Mouse (Mus musculus): ENCODE measurements around the gene Lrrc74a. TPM values are rescaled to one million over a fixed set of nuclear protein-coding genes. Genes with fewer than 3 reads are reported as not detected.

The Lrrc74a gene
- total RNA-seq, 2 experiments from 2014 or later = not detected

- DNase-seq = no peak
- intact Hi-C loops (cut with DNase I; ENCODE audit: low total_unique reads) = no loop called here
Observed at GRCm38 (mm10) chr12:86800336-86800735, 66.2 kb downstream of the Lrrc74a start.

DNA sequence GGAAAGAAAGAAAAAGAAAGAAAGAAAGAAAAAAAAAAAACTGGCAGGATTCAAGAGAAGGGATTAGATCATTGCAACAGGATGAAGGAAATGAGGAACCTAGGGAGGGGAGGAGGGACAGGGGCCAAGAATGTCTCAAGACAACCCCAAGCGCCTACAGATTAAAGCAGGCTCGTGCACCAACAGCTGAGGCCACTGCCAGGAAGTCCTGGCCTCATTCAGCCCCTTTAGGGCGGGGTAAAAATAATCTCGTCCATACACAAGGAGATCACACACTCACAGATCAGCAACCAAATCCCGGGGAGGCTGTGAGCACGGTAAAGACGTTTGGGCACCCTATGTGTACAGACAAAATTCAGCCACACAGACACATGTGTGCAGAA is 66.6 kb downstream of the Lrrc74a start:
- peak; percentile 80 for DNase-seq
- intact Hi-C loops (cut with DNase I; ENCODE audit: low total_unique reads) = no loop called here

- intact Hi-C loops (cut with DNase I; ENCODE audit: low total_unique reads) = no loop called here
- peak; percentile 99 for DNase-seq
Observed at GRCm38 (mm10) chr12:86801148-86802004, 67.2 kb downstream of the Lrrc74a start.

DNA sequence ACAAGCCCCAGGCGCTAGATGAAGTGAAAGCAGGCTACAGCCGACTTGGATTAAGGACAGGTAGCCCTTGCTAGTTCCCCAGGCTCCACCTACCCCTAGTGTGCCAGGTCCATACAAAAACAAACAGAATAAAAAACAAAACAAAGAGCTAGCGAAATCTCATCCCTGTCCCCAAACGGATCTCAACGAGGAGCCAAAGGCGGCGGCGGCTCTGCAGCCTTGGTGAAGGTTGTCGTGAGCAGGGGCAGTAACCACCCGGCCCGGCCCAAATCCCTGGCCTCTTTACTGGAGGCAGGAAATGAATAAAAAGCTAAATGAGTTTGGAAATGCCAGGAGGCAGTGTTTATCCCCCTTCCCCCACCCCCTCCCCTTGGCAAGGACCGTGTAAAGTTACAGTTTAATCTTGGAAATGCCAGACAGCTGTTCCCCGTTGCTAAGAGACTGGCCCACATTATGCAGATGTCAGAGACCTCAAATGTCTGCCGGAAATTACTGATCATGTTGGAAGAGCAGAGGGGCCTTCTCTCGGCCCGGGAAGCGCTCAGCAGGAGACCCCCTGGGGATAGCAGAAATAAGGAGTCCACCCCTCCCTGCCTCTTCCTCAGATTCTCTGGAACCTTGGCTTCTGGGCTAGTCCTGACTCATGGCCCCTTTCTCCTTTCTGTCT is 68.0 kb downstream of the Lrrc74a start:
- intact Hi-C loops (cut with DNase I; ENCODE audit: low total_unique reads) = no loop called here
- peak; percentile 75 for DNase-seq

DNA sequence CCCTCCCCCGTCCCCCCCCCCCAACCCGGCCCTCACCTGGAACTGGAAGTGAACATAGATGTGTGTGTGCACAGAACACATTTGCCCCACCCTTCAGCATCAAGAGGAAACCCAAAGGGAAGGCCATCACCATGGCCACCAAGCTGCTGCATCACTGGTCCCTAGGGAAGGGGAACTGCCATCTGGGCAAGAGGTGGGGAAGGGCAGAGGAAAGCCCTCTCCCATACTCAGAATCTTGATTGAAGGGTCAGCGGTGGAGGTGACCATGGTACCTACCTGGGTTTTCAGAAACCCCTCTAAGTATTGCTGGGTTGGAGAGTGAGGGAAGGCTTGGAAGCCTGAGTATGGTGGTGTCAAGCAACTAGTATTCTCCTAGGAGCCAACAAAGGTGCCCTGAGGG is 68.7 kb downstream of the Lrrc74a start:
- DNase-seq = no peak
- intact Hi-C loops (cut with DNase I; ENCODE audit: low total_unique reads) = no loop called here

DNA sequence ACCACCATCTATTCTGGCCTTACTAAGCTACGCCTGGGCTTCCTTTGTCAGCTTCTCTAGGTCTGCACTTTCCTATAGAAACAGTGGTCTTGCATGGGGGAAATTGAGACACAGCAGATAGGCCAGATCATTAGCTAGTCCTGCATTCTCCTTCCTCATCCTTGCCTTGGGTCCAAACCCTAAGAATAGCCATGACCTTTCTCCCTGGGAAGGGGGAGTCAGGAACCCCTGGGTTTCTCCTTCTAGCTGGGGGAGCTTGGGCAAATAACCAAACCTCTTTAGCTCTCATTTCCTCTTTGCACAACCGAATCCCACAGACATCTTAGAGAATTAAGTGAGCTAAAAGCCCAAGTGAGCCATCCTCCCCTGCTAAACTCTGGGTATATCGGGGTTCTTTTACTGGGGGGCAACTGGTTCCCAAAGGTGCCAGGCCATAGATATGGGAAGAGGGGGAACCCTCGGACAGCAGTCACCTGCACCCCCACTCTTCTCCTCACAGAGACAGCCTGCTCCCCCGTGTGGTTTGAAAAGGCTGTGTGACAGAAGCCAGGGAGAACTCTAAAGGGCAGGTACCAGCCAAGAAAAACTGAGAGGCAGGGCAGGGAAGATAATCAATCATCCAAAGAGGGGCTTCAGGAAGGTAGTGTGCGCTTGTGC is 69.6 kb downstream of the Lrrc74a start:
- DNase-seq = peak; percentile 30
- intact Hi-C loops (cut with DNase I; ENCODE audit: low total_unique reads) = no loop called here

- intact Hi-C loops (cut with DNase I; ENCODE audit: low total_unique reads) = no loop called here
- DNase-seq = peak; percentile 72
Observed at GRCm38 (mm10) chr12:86804308-86804700, 70.1 kb downstream of the Lrrc74a start.

DNA sequence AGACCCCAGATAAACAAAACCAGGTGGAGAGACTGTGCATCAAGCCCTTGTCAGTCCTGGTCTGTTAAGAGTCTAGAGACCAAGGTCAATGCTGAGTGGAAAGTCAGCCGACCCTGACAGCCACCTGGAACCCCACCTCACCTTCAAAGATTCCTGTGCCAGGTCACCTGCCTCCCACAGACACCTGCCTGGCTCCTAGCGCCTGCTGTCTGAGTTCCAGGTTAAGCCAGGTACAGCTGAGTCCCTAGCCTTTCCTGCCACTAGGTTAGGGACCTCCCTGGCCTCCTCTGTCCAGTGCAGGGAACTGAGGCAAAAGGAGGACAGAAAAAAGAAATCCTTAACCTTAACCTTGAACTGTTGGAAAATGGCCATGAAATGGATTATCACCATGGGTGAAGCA is 70.7 kb downstream of the Lrrc74a start:
- DNase-seq = no peak
- intact Hi-C loops (cut with DNase I; ENCODE audit: low total_unique reads) = loop anchor here (5.0 kb wide), 1 partner anchor 77 kb away; the partner anchor contains the start of gene Irf2bpl

DNA sequence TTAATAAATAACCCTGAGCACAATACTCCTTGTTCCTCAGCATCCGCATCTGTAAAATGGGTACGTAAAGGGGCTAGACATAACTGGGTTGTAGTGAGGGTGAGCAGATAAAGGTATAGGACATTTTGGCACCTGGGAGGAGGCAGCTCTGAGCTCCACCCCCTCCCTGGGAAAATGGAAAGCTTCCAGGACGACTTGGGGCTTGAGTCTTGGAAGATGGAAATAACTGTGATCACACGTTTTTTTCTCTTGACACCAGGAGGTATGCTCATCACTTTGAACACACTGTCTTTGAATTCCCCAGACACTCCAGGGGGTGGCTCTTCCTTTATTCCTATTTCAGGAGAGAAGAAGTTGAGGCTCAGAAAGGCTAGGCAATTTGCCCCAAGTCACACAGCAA is 71.1 kb downstream of the Lrrc74a start:
- DNase-seq = no peak
- intact Hi-C loops (cut with DNase I; ENCODE audit: low total_unique reads) = loop anchor here (5.0 kb wide), 1 partner anchor 77 kb away; the partner anchor contains the start of gene Irf2bpl

- intact Hi-C loops (cut with DNase I; ENCODE audit: low total_unique reads) = loop anchor here (5.0 kb wide), 1 partner anchor 76 kb away; the partner anchor contains the start of gene Irf2bpl
- no peak for DNase-seq
Observed at GRCm38 (mm10) chr12:86806031-86806922, 72.1 kb downstream of the Lrrc74a start.

- intact Hi-C loops (cut with DNase I; ENCODE audit: low total_unique reads) = loop anchor here (5.0 kb wide), 1 partner anchor 75 kb away; the partner anchor contains the start of gene Irf2bpl
- DNase-seq = no peak
Observed at GRCm38 (mm10) chr12:86806923-86807794, 73.0 kb downstream of the Lrrc74a start.

DNA sequence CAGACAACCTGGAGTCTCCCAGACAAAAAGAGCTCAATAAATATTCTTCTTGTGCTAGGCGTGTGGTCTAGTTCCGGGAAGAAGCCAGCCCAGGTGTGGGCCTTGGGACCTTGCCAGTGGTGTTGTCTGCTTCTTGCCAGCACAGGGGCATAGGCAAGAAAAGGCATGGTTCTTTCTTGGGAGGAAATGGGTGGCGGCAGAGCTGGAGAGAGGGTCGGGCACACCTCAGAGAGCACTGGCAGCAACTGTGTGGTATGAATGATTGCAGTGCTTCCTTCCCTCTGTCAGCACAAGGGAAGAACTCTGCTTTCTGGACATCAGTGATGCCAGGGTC is 73.6 kb downstream of the Lrrc74a start:
- intact Hi-C loops (cut with DNase I; ENCODE audit: low total_unique reads) = loop anchor here (5.0 kb wide), 1 partner anchor 75 kb away; the partner anchor contains the start of gene Irf2bpl
- DNase-seq = no peak

GRCm38 (mm10) chr12:86808856-86809255 is 74.7 kb downstream of the Lrrc74a start:
- intact Hi-C loops (cut with DNase I; ENCODE audit: low total_unique reads) = loop anchor here (5.0 kb wide), 1 partner anchor 73 kb away; the partner anchor contains the start of gene Irf2bpl

DNA sequence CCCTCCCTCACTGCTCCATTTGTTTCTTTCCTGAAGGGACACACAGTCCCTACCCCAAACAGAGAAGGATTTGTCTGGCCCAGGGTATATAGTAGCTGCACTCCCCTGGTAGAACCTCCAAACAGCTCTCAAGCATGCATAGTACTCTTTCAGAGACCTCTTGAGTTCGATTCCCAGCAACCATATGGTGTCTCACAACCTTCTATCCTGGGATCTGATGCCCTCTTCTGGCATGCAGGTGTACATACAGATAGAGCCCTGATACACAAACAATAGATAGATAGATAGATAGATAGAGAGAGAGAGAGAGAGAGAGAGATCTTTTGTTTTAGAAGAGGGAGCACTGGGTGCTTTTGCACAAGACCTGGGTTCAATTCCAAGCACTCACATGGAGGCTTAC is 75.9 kb downstream of the Lrrc74a start:
- no peak for DNase-seq
- intact Hi-C loops (cut with DNase I; ENCODE audit: low total_unique reads) = no loop called here

More at GRCm38 (mm10) chr12:86808856-86809255, 74.7 kb downstream of the Lrrc74a start:
- DNase-seq = no peak

GRCm38 (mm10) chr12:86810725-86811444 is 76.7 kb downstream of the Lrrc74a start:
- intact Hi-C loops (cut with DNase I; ENCODE audit: low total_unique reads) = no loop called here
- no peak for DNase-seq

GRCm38 (mm10) chr12:86812782-86813181 is 78.6 kb downstream of the Lrrc74a start:
- DNase-seq = no peak
- intact Hi-C loops (cut with DNase I; ENCODE audit: low total_unique reads) = no loop called here

Data from gastrocnemius, postnatal 14 days (tissue).